Mouse (Mus musculus) stomach, embryonic 14.5 days (tissue): ENCODE results near the gene Gm21244. TPM values are rescaled to one million over a fixed set of nuclear protein-coding genes. Genes with fewer than 3 reads are reported as not detected.
"Not testable (repeated sequence)": the region's sequence is repeated elsewhere in the genome, so short reads cannot be mapped to it uniquely, and the experiment has no call there.

Experiments
- ATAC-seq: fragments of 200-750 bp; cut with Nextera tagmentation; 2 replicates; pipeline ENCODE4 v1.8.0; 2017; ENCODE audit warnings: low read depth, moderate TSS enrichment; ENCODE audit not compliant: insufficient number of reproducible peaks, insufficient read depth, low FRiP score
- H3K27ac ChIP-seq: fragments of 300-500 bp; sonication (generic); 2 replicates; pipeline ENCODE4 v1.5.1; 2014; ENCODE audit warnings: mild to moderate bottlenecking, low read length, moderate library complexity, mixed read lengths
- H3K27me3 ChIP-seq: fragments of 300-500 bp; sonication (generic); 2 replicates; pipeline ENCODE4 v1.6.1; 2014; ENCODE audit warnings: low read length, control low read depth, mixed read lengths; ENCODE audit not compliant: control insufficient read depth, insufficient read depth
- H3K36me3 ChIP-seq: fragments of 300-500 bp; sonication (generic); 2 replicates; pipeline ENCODE4 v1.6.1; 2014; ENCODE audit warnings: mild to moderate bottlenecking, control low read depth, low read length, moderate library complexity, mixed read lengths; ENCODE audit not compliant: control insufficient read depth, insufficient read depth
- H3K4me1 ChIP-seq: fragments of 300-500 bp; sonication (generic); 2 replicates; pipeline ENCODE4 v1.6.1; 2014; ENCODE audit warnings: low read length, control low read depth, mixed read lengths; ENCODE audit not compliant: control insufficient read depth, insufficient read depth
- H3K4me2 ChIP-seq: fragments of 300-500 bp; sonication (generic); replicated peaks from 2 replicates; pipeline ENCODE4 v1.6.1; 2014; ENCODE audit warnings: low read depth, low read length, control low read depth
- H3K4me3 ChIP-seq: fragments of 300-500 bp; sonication (generic); 2 replicates; pipeline ENCODE4 v1.5.1; 2014; ENCODE audit warnings: low read depth, low read length, control low read depth
- H3K9ac ChIP-seq: fragments of 300-500 bp; sonication (generic); replicated peaks from 2 replicates; pipeline ENCODE4 v1.6.1; 2014; ENCODE audit warnings: low read depth, mild to moderate bottlenecking, control low read depth, low read length, moderate library complexity, mixed read lengths
- H3K9me3 ChIP-seq: fragments of 300-500 bp; sonication (generic); 2 replicates; pipeline ENCODE4 v1.6.1; 2016; ENCODE audit warnings: low read depth, low read length, control low read depth; ENCODE audit not compliant: control insufficient read depth
- WGBS: fragments of 180-500 bp; shearing (Covaris S2); extraction: QIAGEN DNeasy Blood & Tissue Kit; methylation state at CpG from one replicate; pipeline ENCODE4 v1.1.7; 2014; 5-methylcytosine and 5-hydroxymethylcytosine counted together
- polyA plus RNA-seq: library from polyadenylated mRNA; unstranded; fragments of >200 nt; fragmentation: Nextera tagmentation; extraction: Ambion mirVana; gene quantifications from 2 replicates; pipeline ENCODE4 v1.2.1, GENCODE M21; 2014

The Gm21244 gene
- polyA plus RNA-seq, result not detected in 2 replicates

DNA sequence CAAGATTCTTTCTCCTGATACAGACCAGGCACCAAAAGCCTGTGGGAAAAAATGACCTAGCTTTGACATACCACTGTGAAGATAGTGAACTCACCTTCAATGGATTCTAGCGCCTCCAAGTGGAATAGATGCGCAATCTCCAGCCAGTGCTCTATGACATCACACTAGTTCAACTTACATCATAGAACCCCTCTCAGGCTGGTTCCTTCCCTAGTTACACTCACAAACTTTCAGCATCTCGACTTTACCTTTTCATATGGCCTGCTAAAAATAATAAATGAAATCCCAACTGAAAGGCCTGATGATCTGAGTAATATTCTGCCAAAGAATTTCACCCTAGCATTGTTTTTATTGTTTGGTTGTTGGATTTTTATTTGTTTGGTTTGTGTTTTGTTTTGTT lies at the start of gene Gm21244:
TSS of gene Gm21244 (minus strand) at position 101 of the 400 bp plus-strand sequence.
- not testable (repeated sequence) for H3K27me3 ChIP-seq, H3K4me1 ChIP-seq
- no CpG with 5 or more reads among the region's 3 CpGs for WGBS

More for the DNA sequence above, at the start of gene Gm21244:
- not testable (repeated sequence) for H3K4me3 ChIP-seq, ATAC-seq, H3K36me3 ChIP-seq, H3K4me2 ChIP-seq, H3K9me3 ChIP-seq, H3K9ac ChIP-seq, H3K27ac ChIP-seq

Other genes with a start within 250 kb of the Gm21244 start
- not detected in 2 replicates for gene Gm28998, start 84.5 kb upstream of the Gm21244 start, polyA plus RNA-seq
- not detected in 2 replicates for gene Gm21788, start 235.7 kb upstream of the Gm21244 start, polyA plus RNA-seq